In the genomic region with DNA sequence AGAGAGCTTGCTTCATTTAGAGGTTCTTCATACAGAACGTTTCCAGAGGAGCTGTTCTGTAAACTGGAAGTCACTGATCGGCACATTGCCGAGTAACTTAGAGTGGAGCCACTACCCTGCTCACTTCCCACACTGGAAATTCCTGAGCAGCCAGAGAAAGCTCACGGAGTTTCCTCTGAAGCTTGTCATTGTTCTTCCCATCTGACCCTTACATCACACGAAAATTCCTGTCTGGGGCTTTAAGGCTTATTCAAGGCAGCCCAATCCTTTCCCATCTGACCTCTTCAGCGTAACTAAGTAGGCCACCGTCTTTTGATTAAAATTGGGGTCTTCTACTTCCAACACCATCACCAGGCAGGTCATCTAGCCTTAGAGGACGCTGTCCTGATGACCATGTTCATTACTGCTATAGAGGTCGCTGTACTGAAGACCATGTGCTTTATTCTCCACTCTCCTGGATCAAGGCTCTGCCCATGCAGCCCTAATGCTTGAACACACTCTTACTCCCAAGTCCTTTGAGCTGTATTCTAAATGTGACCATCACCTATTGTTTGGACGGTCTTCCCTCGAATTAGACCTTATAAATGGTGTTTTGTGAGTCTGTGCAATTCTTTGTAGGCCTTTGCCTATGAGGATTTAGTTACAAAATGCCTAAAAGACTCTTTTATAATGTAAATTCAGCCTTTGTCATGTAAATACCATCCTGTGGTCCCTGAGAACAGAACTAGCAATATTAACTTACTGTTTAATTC, we compare ENCODE assay signal across 14 mouse cellular contexts. TPM values are rescaled to one million over a fixed set of nuclear protein-coding genes. Genes with fewer than 3 reads are reported as not detected.
DNase-seq lines count a peak whose midpoint lies in the region; ATAC-seq lines count a peak whose summit lies in the region.
"Had no signal": no experiment of that assay in that cellular context is flagged by ENCODE, and none has a peak within 500 bp of the region (broad histone marks: within the 10 kb centered on the region; RNA-seq: fewer than 3 reads in every experiment).

No protein-coding gene starts in this region.

- H3K27ac ChIP-seq in forebrain, embryonic 11.5 days (ENCODE audit: low read depth, low read length): no peak overlapping the region
- H3K27ac ChIP-seq in forebrain, embryonic 10.5 days: no peak overlapping the region
- 0 out of 2 replicates have a peak overlapping the region, but pooled peaks have one; percentile 19 for H3K27ac ChIP-seq in midbrain, embryonic 10.5 days (replicated peaks)
- no peak overlapping the region for H3K27ac ChIP-seq in midbrain, embryonic 16.5 days (ENCODE audit: low read length)
- 0 out of 2 replicates have a peak overlapping the region, but pooled peaks have one; percentile 9 for H3K27ac ChIP-seq in forebrain, embryonic 12.5 days
- no peak overlapping the region for H3K27ac ChIP-seq in limb, embryonic 10.5 days
- H3K27ac ChIP-seq: embryonic facial prominence, embryonic 12.5 days; left cerebral cortex, adult 2 months had no signal

- H3K9me3 ChIP-seq in forebrain, embryonic 11.5 days (ENCODE audit: control insufficient read depth, low read length): no peaks in the 10 kb centered on the region
- no peaks in the 10 kb centered on the region for H3K9me3 ChIP-seq in forebrain, embryonic 10.5 days
- H3K9me3 ChIP-seq in midbrain, embryonic 10.5 days (replicated peaks): no peaks in the 10 kb centered on the region
- H3K9me3 ChIP-seq in midbrain, embryonic 16.5 days (replicated peaks; ENCODE audit: control insufficient read depth, low read length, poor library complexity, severe bottlenecking): no peaks in the 10 kb centered on the region
- H3K9me3 ChIP-seq in forebrain, embryonic 12.5 days: no peaks in the 10 kb centered on the region
- H3K9me3 ChIP-seq in limb, embryonic 10.5 days (replicated peaks): no peaks in the 10 kb centered on the region
- H3K9me3 ChIP-seq: embryonic facial prominence, embryonic 12.5 days had no signal

- WGBS in forebrain, embryonic 11.5 days: 40% methylated on average over 11 of the region's 11 CpGs
- WGBS in forebrain, embryonic 10.5 days: 44% methylated on average over 11 of the region's 11 CpGs
- WGBS in midbrain, embryonic 10.5 days: 49% methylated on average over 11 of the region's 11 CpGs
- WGBS in midbrain, embryonic 16.5 days: 35% methylated on average over 11 of the region's 11 CpGs
- 33% methylated on average over 11 of the region's 11 CpGs for WGBS in forebrain, embryonic 12.5 days
- 76% methylated on average over 11 of the region's 11 CpGs for WGBS in limb, embryonic 10.5 days

- no peak for DNase-seq in forebrain, embryonic 11.5 days (ENCODE audit: low spot score)
- no peak for DNase-seq in forebrain, embryonic 10.5 days (ENCODE audit: extremely low spot score, low spot score)
- DNase-seq in midbrain, embryonic 10.5 days (ENCODE audit: low spot score): no peak
- DNase-seq in lung, postnatal 25 days (ENCODE audit: low spot score): peak; percentile 31
- no peak for DNase-seq in limb, embryonic 10.5 days (ENCODE audit: low spot score)
- DNase-seq: cerebellum, adult 18-20 months; gastrocnemius, postnatal 10 days; thymus, adult 2 months had no signal

- H3K27me3 ChIP-seq in forebrain, embryonic 11.5 days (ENCODE audit: control insufficient read depth, insufficient read depth, low read length): no peaks in the 10 kb centered on the region
- peaks cover 22% of the 10 kb centered on the region for H3K27me3 ChIP-seq in forebrain, embryonic 10.5 days (ENCODE audit: poor library complexity, severe bottlenecking)
- peaks cover 14% of the 10 kb centered on the region for H3K27me3 ChIP-seq in midbrain, embryonic 10.5 days (ENCODE audit: low read depth, poor library complexity, severe bottlenecking)
- no peaks in the 10 kb centered on the region for H3K27me3 ChIP-seq in midbrain, embryonic 16.5 days (ENCODE audit: control insufficient read depth, insufficient read depth, low read depth, low read length)
- peaks cover 8% of the 10 kb centered on the region for H3K27me3 ChIP-seq in forebrain, embryonic 12.5 days
- no peaks in the 10 kb centered on the region for H3K27me3 ChIP-seq in limb, embryonic 10.5 days (ENCODE audit: low read depth, poor library complexity, severe bottlenecking)
- H3K27me3 ChIP-seq: embryonic facial prominence, embryonic 12.5 days had no signal

- no peak overlapping the region for H3K9ac ChIP-seq in forebrain, embryonic 11.5 days (ENCODE audit: low read length)
- H3K9ac ChIP-seq in midbrain, embryonic 16.5 days (ENCODE audit: low read depth, low read length): no peak overlapping the region
- H3K9ac ChIP-seq in forebrain, embryonic 12.5 days: no peak overlapping the region
- H3K9ac ChIP-seq: embryonic facial prominence, embryonic 12.5 days had no signal

- no peak overlapping the region for H3K4me3 ChIP-seq in forebrain, embryonic 11.5 days (ENCODE audit: low read depth, low read length)
- H3K4me3 ChIP-seq in forebrain, embryonic 10.5 days: no peak overlapping the region
- H3K4me3 ChIP-seq in midbrain, embryonic 10.5 days: no peak overlapping the region
- H3K4me3 ChIP-seq in midbrain, embryonic 16.5 days (ENCODE audit: low read depth, low read length): no peak overlapping the region
- no peak overlapping the region for H3K4me3 ChIP-seq in forebrain, embryonic 12.5 days (replicated peaks)
- no peak overlapping the region for H3K4me3 ChIP-seq in limb, embryonic 10.5 days
- H3K4me3 ChIP-seq: embryonic facial prominence, embryonic 12.5 days; left cerebral cortex, adult 2 months had no signal

- H3K36me3 ChIP-seq in forebrain, embryonic 11.5 days (ENCODE audit: control insufficient read depth, insufficient read depth, low read length): no peaks in the 10 kb centered on the region
- no peaks in the 10 kb centered on the region for H3K36me3 ChIP-seq in forebrain, embryonic 10.5 days (replicated peaks)
- no peaks in the 10 kb centered on the region for H3K36me3 ChIP-seq in midbrain, embryonic 10.5 days
- H3K36me3 ChIP-seq in midbrain, embryonic 16.5 days (ENCODE audit: control insufficient read depth, insufficient read depth, low read length): no peaks in the 10 kb centered on the region
- no peaks in the 10 kb centered on the region for H3K36me3 ChIP-seq in forebrain, embryonic 12.5 days (replicated peaks)
- H3K36me3 ChIP-seq in limb, embryonic 10.5 days: no peaks in the 10 kb centered on the region
- H3K36me3 ChIP-seq: embryonic facial prominence, embryonic 12.5 days had no signal

- ATAC-seq in forebrain, embryonic 11.5 days (replicated peaks; ENCODE audit: low FRiP score): peak; percentile 69
- ATAC-seq in midbrain, embryonic 16.5 days: no peak
- no peak for ATAC-seq in forebrain, embryonic 12.5 days (ENCODE audit: low FRiP score)
- no peak for ATAC-seq in megakaryocyte-erythroid progenitor cell, adult 5-6 weeks (replicated peaks; ENCODE audit: low FRiP score, low TSS enrichment, poor library complexity, severe bottlenecking)

- peaks cover 2% of the 10 kb centered on the region; the same call in 1 of the 2 replicates for H3K4me1 ChIP-seq in forebrain, embryonic 11.5 days (replicated peaks; ENCODE audit: control insufficient read depth, insufficient read depth, low read length)
- H3K4me1 ChIP-seq in forebrain, embryonic 10.5 days: peaks cover 44% of the 10 kb centered on the region
- H3K4me1 ChIP-seq in midbrain, embryonic 10.5 days: peaks cover 37% of the 10 kb centered on the region
- no peaks in the 10 kb centered on the region for H3K4me1 ChIP-seq in midbrain, embryonic 16.5 days (ENCODE audit: control insufficient read depth, insufficient read depth, low read length)
- H3K4me1 ChIP-seq in forebrain, embryonic 12.5 days: peaks cover 30% of the 10 kb centered on the region
- peaks cover 10% of the 10 kb centered on the region; the same call in 1 of the 2 replicates for H3K4me1 ChIP-seq in limb, embryonic 10.5 days
- H3K4me1 ChIP-seq: embryonic facial prominence, embryonic 12.5 days had no signal

- H3K4me2 ChIP-seq in forebrain, embryonic 11.5 days (ENCODE audit: low read depth, low read length, severe bottlenecking): no peak overlapping the region
- no peak overlapping the region for H3K4me2 ChIP-seq in midbrain, embryonic 16.5 days (ENCODE audit: low read length)
- no peak overlapping the region for H3K4me2 ChIP-seq in forebrain, embryonic 12.5 days
- H3K4me2 ChIP-seq: embryonic facial prominence, embryonic 12.5 days had no signal

RNA-seq across cellular contexts. Expression of a gene that starts 18.9 kb away (rescaled TPM):
- 0.48 and 0.72 TPM in 2 replicates for polyA plus RNA-seq in forebrain, embryonic 11.5 days (2014; fragmentation: Nextera tagmentation; extraction: Ambion mirVana)
- 0.31 and 0.32 TPM in 2 replicates for polyA plus RNA-seq in forebrain, embryonic 10.5 days (2016; fragmentation: Nextera tagmentation; extraction: Ambion mirVana)
- polyA plus RNA-seq in midbrain, embryonic 10.5 days (2016; fragmentation: Nextera tagmentation; extraction: Ambion mirVana): 0.36 and 0.47 TPM in 2 replicates
- 0.58 and 0.63 TPM in 2 replicates for polyA plus RNA-seq in midbrain, embryonic 16.5 days (2015; fragmentation: Nextera tagmentation; extraction: Ambion mirVana)
- 0.27 and 0.29 TPM in 2 replicates for polyA plus RNA-seq in forebrain, embryonic 12.5 days (2016; fragmentation: Nextera tagmentation; extraction: Ambion mirVana)
- 0.78 and 1.1 TPM in 2 replicates for polyA plus RNA-seq in limb, embryonic 10.5 days (2016; fragmentation: Nextera tagmentation; extraction: Ambion mirVana)
- 0.94 TPM in 1 of 2 replicates, not detected in the other for total RNA-seq in megakaryocyte-erythroid progenitor cell, adult 5-6 weeks (2014; fragmentation: Nextera tagmentation)
- total RNA-seq in megakaryocyte-erythroid progenitor cell, adult 5-6 weeks (2017): not detected in 2 replicates
- total RNA-seq: common myeloid progenitor, adult 5-6 weeks had no signal

Comparison
In these comparisons a context has a peak if more than half of its experiments do, and no peak if none do; other contexts are left out.
1. H3K27ac ChIP-seq: peak in midbrain, embryonic 10.5 days (single experiment) and forebrain, embryonic 12.5 days (single experiment); none in forebrain, embryonic 11.5 days (single experiment), forebrain, embryonic 10.5 days (single experiment), midbrain, embryonic 16.5 days (single experiment) and limb, embryonic 10.5 days (single experiment).